Mouse (Mus musculus): Measurements from ENCODE around the gene Gpr4. TPM values are rescaled to one million over a fixed set of nuclear protein-coding genes. Genes with fewer than 3 reads are reported as not detected.
A peak's percentile ranks its signal among the peaks of the same experiment; 100 is the strongest.

The Gpr4 gene
- polyA plus RNA-seq, 1 experiment from 2014 or later: 2.3 TPM

DNA sequence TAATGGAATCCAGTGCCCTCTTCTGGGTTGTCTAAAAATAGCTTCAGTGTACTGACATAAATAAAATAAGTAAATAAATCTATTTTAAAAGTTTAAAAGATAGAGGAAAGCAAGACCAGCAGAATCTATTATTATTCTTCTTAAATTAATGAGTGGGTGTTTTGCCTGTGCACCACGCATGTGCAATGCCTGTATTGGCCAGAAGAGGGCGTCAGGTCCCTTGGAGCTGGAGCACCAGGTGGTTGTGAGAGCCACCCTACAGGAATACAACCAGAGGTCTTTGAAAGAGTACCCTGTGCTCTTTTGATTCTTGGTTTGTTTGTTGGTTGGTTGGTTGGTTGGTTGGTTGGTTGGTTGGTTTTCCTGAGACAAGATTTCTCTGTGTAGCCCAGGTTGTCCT is 14.4 kb upstream of the Gpr4 start:
- Histone ChIP-seq H3K36me3 (peaks cover 90% of the 10 kb centered on the region), H3K27me3 (no peaks in the 10 kb centered on the region), H3K4me2 (no peak overlapping the region), H3K9me3 (no peaks in the 10 kb centered on the region), H3K4me1 (replicated peaks) (no peaks in the 10 kb centered on the region), H3K4me3 (no peak overlapping the region), H3K27ac (no peak overlapping the region), H3K9ac (no peak overlapping the region)
- WGBS: 30% methylated on average over 2 of the region's 2 CpGs
- ATAC-seq (ENCODE audit: low FRiP score): no peak

GRCm38 (mm10) chr7:19201660-19202059 is 10.7 kb upstream of the Gpr4 start:
- H3K9me3 ChIP-seq: no peaks in the 10 kb centered on the region
- 65% methylated on average over 14 of the region's 15 CpGs for WGBS
- H3K27me3 ChIP-seq: no peaks in the 10 kb centered on the region
- H3K4me1 ChIP-seq (replicated peaks): no peaks in the 10 kb centered on the region
- H3K4me2 ChIP-seq: no peak overlapping the region
- no peak overlapping the region for H3K4me3 ChIP-seq
- H3K9ac ChIP-seq: no peak overlapping the region
- no peak overlapping the region for H3K27ac ChIP-seq
- ATAC-seq (ENCODE audit: low FRiP score): no peak
- H3K36me3 ChIP-seq: peaks cover 85% of the 10 kb centered on the region

DNA sequence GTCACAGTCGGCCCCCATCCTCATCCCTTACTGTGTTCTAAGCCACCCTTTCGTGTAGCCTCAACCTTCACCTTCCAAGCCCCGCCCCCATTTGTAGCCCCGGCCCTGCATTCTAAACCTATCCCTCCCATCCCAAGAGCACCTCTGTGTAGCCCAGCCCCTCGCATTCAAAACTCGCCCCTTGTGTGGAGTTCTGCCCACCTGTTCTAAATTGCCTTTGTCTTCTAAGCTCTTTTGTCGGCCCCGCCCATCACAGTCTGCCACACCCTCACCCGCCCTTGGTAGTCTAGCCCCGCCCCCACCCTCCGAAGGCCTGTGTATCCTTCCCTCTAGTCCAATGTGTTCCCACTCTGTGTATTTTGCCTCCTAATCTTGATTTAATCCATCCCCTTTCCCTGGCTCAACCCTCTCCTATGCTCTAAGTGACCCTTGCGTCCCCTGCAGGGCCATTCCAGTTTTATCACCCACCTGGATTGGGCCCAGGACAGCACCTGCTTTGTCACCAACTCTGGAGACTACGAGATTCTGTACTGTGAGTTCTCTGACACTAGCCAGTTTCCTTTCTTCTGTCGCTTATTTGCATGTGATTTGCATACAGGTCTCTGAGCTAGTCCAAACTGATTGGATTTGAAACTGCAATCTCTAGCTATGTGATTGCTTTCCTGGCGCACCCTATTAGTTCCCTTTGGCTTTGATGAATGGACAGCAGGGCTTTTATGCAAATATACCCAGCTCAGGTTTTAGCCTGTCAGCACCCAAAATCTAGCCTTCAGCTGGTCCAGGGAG is 10.1 kb upstream of the Gpr4 start:
- H3K36me3 ChIP-seq: peaks cover 84% of the 10 kb centered on the region
- no peak for ATAC-seq (ENCODE audit: low FRiP score)
- H3K27me3 ChIP-seq: no peaks in the 10 kb centered on the region
- H3K4me3 ChIP-seq: no peak overlapping the region
- WGBS: 66% methylated on average over 15 of the region's 15 CpGs
- no peak overlapping the region for H3K9ac ChIP-seq
- H3K9me3 ChIP-seq: no peaks in the 10 kb centered on the region
- H3K27ac ChIP-seq: no peak overlapping the region
- no peaks in the 10 kb centered on the region for H3K4me1 ChIP-seq (replicated peaks)
- H3K4me2 ChIP-seq: no peak overlapping the region

GRCm38 (mm10) chr7:19208201-19208910 is 4.0 kb upstream of the Gpr4 start:
- Histone ChIP-seq H3K4me2 (no peak overlapping the region), H3K36me3 (peaks cover 31% of the 10 kb centered on the region), H3K9me3 (no peaks in the 10 kb centered on the region), H3K27ac (no peak overlapping the region), H3K9ac (no peak overlapping the region), H3K4me1 (replicated peaks) (peaks cover 12% of the 10 kb centered on the region), H3K27me3 (peaks cover 18% of the 10 kb centered on the region), H3K4me3 (no peak overlapping the region)
- no peak for ATAC-seq (ENCODE audit: low FRiP score)
- WGBS: 81% methylated on average over 13 of the region's 13 CpGs

DNA sequence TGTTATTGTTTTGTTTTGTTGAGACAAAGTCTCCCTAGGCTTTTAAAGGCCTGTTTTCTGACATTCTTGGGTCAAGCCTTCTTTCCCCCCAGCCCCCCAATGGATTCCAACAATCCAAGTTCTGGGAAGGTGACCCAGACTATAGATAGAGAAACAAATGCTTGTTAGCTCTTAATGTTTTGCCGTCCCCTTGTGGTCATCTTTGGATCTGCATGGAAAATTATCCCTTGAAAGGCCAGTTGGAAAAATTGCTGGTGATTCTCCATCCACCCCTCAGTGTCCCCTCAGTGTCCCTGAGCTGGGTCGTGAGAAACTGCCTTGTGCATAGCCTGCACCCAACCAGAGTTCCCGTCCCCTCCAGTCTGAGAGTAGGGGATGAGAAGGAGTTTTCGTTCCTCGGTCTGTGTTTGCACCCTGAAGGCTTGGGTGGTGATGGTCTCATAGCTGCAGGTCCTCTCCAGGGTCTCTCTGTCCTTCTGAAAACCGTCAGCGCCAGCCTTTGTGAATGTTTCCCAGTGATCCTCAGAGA is 3.3 kb upstream of the Gpr4 start:
- no peak overlapping the region for H3K27ac ChIP-seq
- H3K36me3 ChIP-seq: peaks cover 27% of the 10 kb centered on the region
- no peak overlapping the region for H3K9ac ChIP-seq
- H3K9me3 ChIP-seq: no peaks in the 10 kb centered on the region
- no peak overlapping the region for H3K4me3 ChIP-seq
- H3K4me1 ChIP-seq (replicated peaks): peaks cover 12% of the 10 kb centered on the region
- H3K27me3 ChIP-seq: peaks cover 23% of the 10 kb centered on the region
- ATAC-seq (ENCODE audit: low FRiP score): no peak
- 52% methylated on average over 7 of the region's 7 CpGs for WGBS
- H3K4me2 ChIP-seq: no peak overlapping the region

- H3K4me1 ChIP-seq (replicated peaks): peaks cover 12% of the 10 kb centered on the region
- no peak for ATAC-seq (ENCODE audit: low FRiP score)
- H3K36me3 ChIP-seq: peaks cover 22% of the 10 kb centered on the region
- H3K27ac ChIP-seq: no peak overlapping the region
- no peak overlapping the region for H3K4me3 ChIP-seq
- peaks cover 24% of the 10 kb centered on the region for H3K27me3 ChIP-seq
- no peak overlapping the region for H3K9ac ChIP-seq
- H3K4me2 ChIP-seq: no peak overlapping the region
- no peaks in the 10 kb centered on the region for H3K9me3 ChIP-seq
- 76% methylated on average over 4 of the region's 4 CpGs for WGBS
These were observed 2.8 kb upstream of the Gpr4 start for GRCm38 (mm10) chr7:19209494-19209893.

DNA sequence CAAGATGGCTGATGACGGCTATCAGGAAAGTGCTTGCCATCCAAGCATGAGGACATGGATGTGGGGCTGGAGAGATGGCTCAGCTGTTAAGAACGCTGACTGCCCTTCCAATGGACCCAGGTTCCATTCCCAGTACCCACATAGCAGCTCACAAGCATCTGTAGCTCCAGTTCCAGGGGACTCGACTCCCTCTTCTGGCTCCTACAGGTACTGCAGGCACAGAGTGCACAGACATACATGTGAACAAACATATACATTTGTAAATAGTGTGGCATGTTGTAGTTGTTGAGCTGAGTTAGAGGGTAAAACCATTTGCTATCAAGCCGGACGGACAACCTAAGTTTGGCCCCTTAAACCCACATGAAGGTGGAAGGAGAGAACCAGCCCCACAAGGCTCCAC is 2.3 kb upstream of the Gpr4 start:
- H3K27ac ChIP-seq: no peak overlapping the region
- ATAC-seq (ENCODE audit: low FRiP score): no peak
- 93% methylated on average over 5 of the region's 5 CpGs for WGBS

DNA sequence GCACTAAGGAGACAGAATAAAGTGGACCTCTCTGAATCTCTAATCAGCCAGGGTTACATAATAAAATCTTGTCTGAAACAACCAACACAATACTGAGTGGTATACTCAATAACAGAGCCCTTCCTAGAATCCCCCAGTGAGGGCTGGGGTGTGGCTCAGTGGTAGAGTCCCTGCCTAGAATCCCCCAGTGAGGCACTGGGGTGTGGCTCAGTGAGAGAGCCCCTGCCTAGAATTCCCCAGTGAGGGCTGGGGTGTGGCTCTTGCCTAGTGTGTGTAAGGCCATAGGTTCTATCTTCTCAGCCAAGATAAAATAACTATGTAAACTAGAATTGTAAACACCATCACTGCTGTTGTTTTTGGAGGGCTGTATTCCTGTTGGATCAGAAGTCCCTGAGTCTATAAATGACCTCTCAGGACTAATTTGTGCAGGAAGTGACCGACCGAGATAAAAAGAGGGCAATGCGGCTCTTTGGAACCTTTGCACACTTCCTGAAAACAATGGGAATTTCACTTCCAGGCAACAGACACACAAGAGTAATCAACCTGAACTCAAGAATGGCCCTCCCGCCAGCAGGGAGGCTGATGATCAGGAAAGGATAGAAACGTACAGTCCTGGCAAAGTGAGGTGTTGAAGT is 1.2 kb upstream of the Gpr4 start:
- no peaks in the 10 kb centered on the region for H3K9me3 ChIP-seq
- H3K27me3 ChIP-seq: peaks cover 24% of the 10 kb centered on the region
- H3K4me3 ChIP-seq: no peak overlapping the region
- H3K36me3 ChIP-seq: peaks cover 6% of the 10 kb centered on the region; the same call in 1 of the 2 replicates
- H3K4me1 ChIP-seq (replicated peaks): peaks cover 16% of the 10 kb centered on the region
- no peak overlapping the region for H3K27ac ChIP-seq
- no peak overlapping the region for H3K9ac ChIP-seq
- no peak overlapping the region for H3K4me2 ChIP-seq
- 53% methylated on average over 5 of the region's 5 CpGs for WGBS
- no peak for ATAC-seq (ENCODE audit: low FRiP score)

More for the DNA sequence above, 2.3 kb upstream of the Gpr4 start:
- Histone ChIP-seq H3K9ac (no peak overlapping the region), H3K4me1 (replicated peaks) (peaks cover 12% of the 10 kb centered on the region), H3K4me2 (no peak overlapping the region), H3K4me3 (no peak overlapping the region), H3K36me3 (peaks cover 17% of the 10 kb centered on the region), H3K27me3 (peaks cover 24% of the 10 kb centered on the region), H3K9me3 (no peaks in the 10 kb centered on the region)

DNA sequence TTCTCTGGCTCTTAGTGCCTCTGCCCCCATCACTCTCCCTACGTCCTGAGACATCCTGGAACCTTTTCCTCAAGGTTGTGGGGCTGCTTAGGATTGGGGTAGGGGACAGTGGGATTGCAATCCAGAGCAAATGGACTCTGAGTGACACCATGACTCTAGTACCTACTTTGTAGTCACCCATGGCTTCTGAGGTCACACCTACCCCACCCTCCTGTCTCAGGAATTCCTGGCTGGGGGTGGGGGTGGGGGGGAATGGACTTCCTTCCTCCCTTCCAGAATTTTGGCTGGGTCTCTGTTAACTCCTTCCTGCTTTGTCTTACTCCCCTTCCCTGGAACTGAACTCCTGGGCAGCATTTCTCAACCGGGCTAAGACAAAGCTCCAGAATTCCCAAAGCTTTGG is 1.0 kb downstream of the Gpr4 start:
- ATAC-seq (ENCODE audit: low FRiP score): no peak
- peaks cover 30% of the 10 kb centered on the region for H3K27me3 ChIP-seq
- H3K4me1 ChIP-seq (replicated peaks): peaks cover 16% of the 10 kb centered on the region
- WGBS: 80% methylated on average over 2 of the region's 2 CpGs
- H3K4me3 ChIP-seq: peak overlapping the region; percentile 46; the same call in 1 of the 2 replicates
- no peaks in the 10 kb centered on the region for H3K9me3 ChIP-seq
- no peak overlapping the region for H3K27ac ChIP-seq
- H3K9ac ChIP-seq: no peak overlapping the region
- no peak overlapping the region for H3K4me2 ChIP-seq
- no peaks in the 10 kb centered on the region for H3K36me3 ChIP-seq

DNA sequence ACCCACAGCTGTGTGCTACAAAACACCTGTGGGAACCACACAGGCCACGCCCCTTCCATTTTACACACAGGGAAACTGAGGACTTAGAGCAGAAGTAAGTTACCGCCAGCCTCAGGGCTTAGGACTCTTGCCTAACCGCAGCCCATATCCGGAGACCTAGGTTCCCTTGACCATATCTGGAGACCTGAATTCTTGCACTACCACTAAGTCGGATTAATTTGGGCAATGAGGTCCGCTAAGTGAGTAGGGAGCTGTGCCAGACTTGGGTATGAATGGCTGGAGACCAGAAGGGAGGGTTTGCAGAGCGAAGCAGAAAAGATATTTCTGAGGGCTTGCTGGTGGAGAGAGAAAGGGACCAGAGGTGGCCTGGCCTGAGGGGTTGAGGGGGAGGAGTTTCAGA is 2.0 kb downstream of the Gpr4 start:
- no peak overlapping the region for H3K9ac ChIP-seq
- no peak overlapping the region for H3K27ac ChIP-seq
- no peaks in the 10 kb centered on the region for H3K9me3 ChIP-seq
- 75% methylated on average over 7 of the region's 7 CpGs for WGBS
- H3K36me3 ChIP-seq: no peaks in the 10 kb centered on the region
- H3K4me3 ChIP-seq: no peak overlapping the region
- H3K4me1 ChIP-seq (replicated peaks): peaks cover 16% of the 10 kb centered on the region
- no peak for ATAC-seq (ENCODE audit: low FRiP score)
- H3K27me3 ChIP-seq: peaks cover 30% of the 10 kb centered on the region
- no peak overlapping the region for H3K4me2 ChIP-seq

DNA sequence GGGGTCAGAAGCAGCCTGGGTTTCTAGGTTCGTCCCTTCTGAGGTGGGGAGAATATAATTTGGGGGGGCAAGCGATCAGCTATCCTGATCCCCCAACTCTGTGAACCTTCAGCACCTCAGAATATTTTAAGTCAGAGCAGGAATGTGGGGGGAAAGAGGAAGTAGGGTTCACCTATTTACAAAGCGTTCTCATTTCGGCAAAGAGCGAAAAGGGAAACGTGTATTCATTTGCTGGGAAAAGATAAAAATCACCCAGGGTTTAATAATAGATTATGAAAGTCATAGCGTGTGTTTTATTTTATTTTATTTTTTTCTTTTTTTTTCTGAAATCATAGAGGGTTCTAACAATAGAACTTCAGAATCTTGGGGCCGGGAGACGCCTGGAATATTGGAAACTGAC is 2.6 kb downstream of the Gpr4 start:
- no peak overlapping the region for H3K9ac ChIP-seq
- H3K4me2 ChIP-seq: no peak overlapping the region

DNA sequence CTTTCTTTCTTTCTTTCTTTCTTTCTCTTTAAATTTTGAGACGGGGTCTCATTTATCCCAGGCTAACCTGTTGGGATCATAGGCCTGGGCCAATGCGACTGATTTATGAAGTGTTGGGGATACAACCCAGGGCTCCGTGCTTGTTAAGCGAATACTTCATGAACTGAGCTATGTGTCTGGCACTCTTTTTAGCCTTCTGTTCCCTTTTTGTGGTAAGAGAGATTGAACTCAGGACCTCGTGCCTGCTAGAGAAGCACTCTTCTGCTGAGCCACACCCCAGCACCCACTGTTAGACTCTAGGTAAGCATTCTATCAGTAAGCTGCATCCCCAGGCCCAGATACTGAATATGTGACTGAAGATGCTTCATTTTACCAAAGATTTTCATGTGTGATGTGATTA is 5.2 kb downstream of the Gpr4 start:
- H3K27me3 ChIP-seq: peaks cover 18% of the 10 kb centered on the region
- H3K9me3 ChIP-seq: no peaks in the 10 kb centered on the region
- 68% methylated on average over 5 of the region's 5 CpGs for WGBS
- H3K27ac ChIP-seq: no peak overlapping the region
- H3K36me3 ChIP-seq: peaks cover 5% of the 10 kb centered on the region; the same call in 1 of the 2 replicates
- H3K4me1 ChIP-seq (replicated peaks): peaks cover 6% of the 10 kb centered on the region
- H3K4me2 ChIP-seq: no peak overlapping the region
- no peak for ATAC-seq (ENCODE audit: low FRiP score)
- no peak overlapping the region for H3K9ac ChIP-seq
- H3K4me3 ChIP-seq: no peak overlapping the region

More for the DNA sequence above, 2.6 kb downstream of the Gpr4 start:
- Histone ChIP-seq H3K36me3 (no peaks in the 10 kb centered on the region), H3K27ac (no peak overlapping the region), H3K4me3 (no peak overlapping the region), H3K9me3 (no peaks in the 10 kb centered on the region), H3K4me1 (replicated peaks) (peaks cover 16% of the 10 kb centered on the region), H3K27me3 (peaks cover 30% of the 10 kb centered on the region)
- WGBS: 69% methylated on average over 9 of the region's 9 CpGs
- ATAC-seq (ENCODE audit: low FRiP score): no peak

All from hindbrain, embryonic 13.5 days (tissue).